Mouse (Mus musculus): ENCODE results near the gene Gjb6.

The Gjb6 gene

GRCm38 (mm10) chr14:57082863-57083262 lies 50.5 kb downstream of the Gjb6 start:
- DNase-seq, result no peak

DNA sequence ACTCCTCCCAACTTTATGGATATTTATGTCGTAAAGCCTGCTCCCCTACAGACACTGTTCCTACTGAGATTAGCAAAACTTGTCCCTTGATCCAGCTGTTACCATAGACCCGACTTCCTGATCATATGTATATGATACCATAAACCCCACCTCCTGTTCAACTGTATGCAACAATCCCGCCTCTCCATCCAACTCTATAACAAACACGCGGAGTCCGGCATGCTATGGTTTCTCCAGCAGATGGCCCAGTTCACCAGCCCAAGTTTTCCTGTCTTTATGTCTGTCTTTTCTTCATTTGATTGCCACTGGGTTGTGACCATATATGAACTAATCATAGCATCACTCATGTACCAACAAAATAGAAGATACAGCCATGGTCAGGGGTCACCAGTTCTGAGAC lies 57.9 kb downstream of the Gjb6 start:
- DNase-seq, result no peak
